Mouse (Mus musculus) limb, embryonic 12.5 days (tissue): ENCODE measurements around the gene Vmp1. TPM values are rescaled to one million over a fixed set of nuclear protein-coding genes. Genes with fewer than 3 reads are reported as not detected.

Experiments
- ATAC-seq: fragments of 200-750 bp; cut with Nextera tagmentation; 2 replicates; pipeline ENCODE4 v1.8.0; 2017; ENCODE audit warnings: low read depth, moderate TSS enrichment; ENCODE audit not compliant: insufficient number of reproducible peaks, insufficient read depth, low FRiP score, low TSS enrichment
- H3K27ac ChIP-seq: fragments of 300-500 bp; sonication (generic); 2 replicates; pipeline ENCODE4 v1.5.1; 2016; ENCODE audit warnings: mild to moderate bottlenecking, moderate library complexity
- H3K27me3 ChIP-seq: fragments of 300-500 bp; sonication (generic); 2 replicates; pipeline ENCODE4 v1.6.1; 2016; ENCODE audit warnings: mild to moderate bottlenecking, moderate library complexity
- H3K36me3 ChIP-seq: fragments of 300-500 bp; sonication (generic); 2 replicates; pipeline ENCODE4 v1.6.1; 2016; ENCODE audit warnings: mild to moderate bottlenecking, moderate library complexity
- H3K4me1 ChIP-seq: fragments of 300-500 bp; sonication (generic); replicated peaks from 2 replicates; pipeline ENCODE4 v1.6.1; 2016
- H3K4me2 ChIP-seq: fragments of 300-500 bp; sonication (generic); 2 replicates; pipeline ENCODE4 v1.6.1; 2016; ENCODE audit warnings: mild to moderate bottlenecking, moderate library complexity
- H3K4me3 ChIP-seq: fragments of 300-500 bp; sonication (generic); replicated peaks from 2 replicates; pipeline ENCODE4 v1.5.1; 2016; ENCODE audit warnings: mild to moderate bottlenecking
- H3K9ac ChIP-seq: fragments of 300-500 bp; sonication (generic); replicated peaks from 2 replicates; pipeline ENCODE4 v1.6.1; 2016; ENCODE audit warnings: mild to moderate bottlenecking, moderate library complexity
- H3K9me3 ChIP-seq: fragments of 300-500 bp; sonication (generic); 2 replicates; pipeline ENCODE4 v1.6.1; 2016; ENCODE audit warnings: mild to moderate bottlenecking, moderate library complexity
- WGBS: fragments of 180-500 bp; shearing (Covaris S2); methylation state at CpG from one replicate; pipeline ENCODE4 v1.1.7; 2016; 5-methylcytosine and 5-hydroxymethylcytosine counted together
- polyA plus RNA-seq: library from polyadenylated mRNA; unstranded; fragments of >200 nt; fragmentation: Nextera tagmentation; extraction: Ambion mirVana; gene quantifications from 2 replicates; pipeline ENCODE4 v1.2.1, GENCODE M21; 2016

The Vmp1 gene
- polyA plus RNA-seq, 1 experiment from 2014 or later: 85.1 TPM

GRCm38 (mm10) chr11:86653446-86653845 is 30.2 kb downstream of the Vmp1 start:
- no peak overlapping the region for H3K9ac ChIP-seq
- H3K4me1 ChIP-seq: no peaks in the 10 kb centered on the region; the same call in 1 of the 2 replicates
- no peak overlapping the region for H3K27ac ChIP-seq
- no peaks in the 10 kb centered on the region for H3K9me3 ChIP-seq
- WGBS: 38% methylated on average over 3 of the region's 3 CpGs
- no peaks in the 10 kb centered on the region for H3K27me3 ChIP-seq
- H3K4me3 ChIP-seq: no peak overlapping the region
- H3K4me2 ChIP-seq: no peak overlapping the region
- no peak for ATAC-seq
- H3K36me3 ChIP-seq: no peaks in the 10 kb centered on the region; the same call in 1 of the 2 replicates

- H3K4me1 ChIP-seq: no peaks in the 10 kb centered on the region; the same call in none of the 2 replicates
- ATAC-seq: no peak
- WGBS: 90% methylated on average over 4 of the region's 4 CpGs
- no peak overlapping the region for H3K27ac ChIP-seq
- H3K4me2 ChIP-seq: no peak overlapping the region
- no peaks in the 10 kb centered on the region for H3K27me3 ChIP-seq
- no peaks in the 10 kb centered on the region for H3K9me3 ChIP-seq
- no peak overlapping the region for H3K4me3 ChIP-seq
- no peak overlapping the region for H3K9ac ChIP-seq
- no peaks in the 10 kb centered on the region for H3K36me3 ChIP-seq
Measured at GRCm38 (mm10) chr11:86652578-86652979, 31.1 kb downstream of the Vmp1 start.

- Histone ChIP-seq H3K36me3 (no peaks in the 10 kb centered on the region), H3K4me3 (no peak overlapping the region), H3K9ac (no peak overlapping the region), H3K9me3 (no peaks in the 10 kb centered on the region), H3K27ac (no peak overlapping the region), H3K4me1 (peaks cover 7% of the 10 kb centered on the region), H3K27me3 (no peaks in the 10 kb centered on the region), H3K4me2 (no peak overlapping the region; the same call in 1 of the 2 replicates)
- WGBS: 87% methylated on average over 6 of the region's 6 CpGs
- ATAC-seq: no peak
Measured at GRCm38 (mm10) chr11:86650676-86651075, 33.0 kb downstream of the Vmp1 start.

GRCm38 (mm10) chr11:86649542-86649941 is 34.1 kb downstream of the Vmp1 start:
- H3K27ac ChIP-seq: no peak overlapping the region
- H3K9me3 ChIP-seq: no peaks in the 10 kb centered on the region
- no peak overlapping the region for H3K4me2 ChIP-seq
- no peak overlapping the region for H3K9ac ChIP-seq
- no peak overlapping the region for H3K4me3 ChIP-seq
- peaks cover 7% of the 10 kb centered on the region for H3K4me1 ChIP-seq
- H3K36me3 ChIP-seq: peaks cover 3% of the 10 kb centered on the region; the same call in 1 of the 2 replicates
- no peak for ATAC-seq
- H3K27me3 ChIP-seq: no peaks in the 10 kb centered on the region
- 86% methylated on average over 1 of the region's 1 CpGs for WGBS

DNA sequence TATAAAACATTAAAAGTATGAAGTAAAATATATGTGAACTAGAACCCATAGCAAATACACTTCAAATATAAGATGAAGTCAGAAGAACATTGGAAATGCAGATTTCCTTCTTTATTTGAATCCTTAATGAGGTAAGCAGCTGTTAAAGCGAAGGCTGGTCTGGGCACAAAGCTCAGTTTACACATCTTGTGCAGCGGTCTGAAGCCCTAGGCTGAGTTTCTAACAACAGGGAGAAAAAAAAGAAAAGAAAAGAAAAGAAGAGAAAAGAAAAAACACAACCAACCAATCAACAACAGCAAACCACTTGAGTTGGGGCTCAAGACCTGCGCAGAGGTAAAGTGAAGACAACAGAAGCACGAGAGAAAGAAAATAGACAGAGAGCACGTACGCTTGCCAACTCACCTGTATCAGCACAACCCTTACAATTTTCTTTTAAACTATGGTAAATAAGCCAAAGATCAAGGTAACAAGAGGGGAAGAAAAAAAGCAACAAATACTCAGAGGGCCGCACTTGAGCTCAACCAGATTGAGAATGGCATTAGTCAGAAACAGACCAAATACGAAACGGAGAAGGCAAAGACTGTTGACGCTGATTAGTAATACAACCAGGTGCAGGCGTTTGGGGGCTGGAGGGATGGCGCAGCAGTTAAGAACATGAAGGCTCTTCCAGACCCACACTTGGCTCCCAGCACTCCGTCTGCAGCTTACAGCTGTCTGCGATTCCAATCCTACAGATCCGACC is 35.8 kb downstream of the Vmp1 start:
- Histone ChIP-seq H3K9me3 (no peaks in the 10 kb centered on the region), H3K27ac (peak overlapping the region; percentile 53), H3K36me3 (peaks cover 10% of the 10 kb centered on the region), H3K9ac (no peak overlapping the region), H3K27me3 (no peaks in the 10 kb centered on the region), H3K4me1 (peaks cover 7% of the 10 kb centered on the region), H3K4me2 (no peak overlapping the region), H3K4me3 (no peak overlapping the region)
- 74% methylated on average over 15 of the region's 15 CpGs for WGBS
- ATAC-seq: no peak

DNA sequence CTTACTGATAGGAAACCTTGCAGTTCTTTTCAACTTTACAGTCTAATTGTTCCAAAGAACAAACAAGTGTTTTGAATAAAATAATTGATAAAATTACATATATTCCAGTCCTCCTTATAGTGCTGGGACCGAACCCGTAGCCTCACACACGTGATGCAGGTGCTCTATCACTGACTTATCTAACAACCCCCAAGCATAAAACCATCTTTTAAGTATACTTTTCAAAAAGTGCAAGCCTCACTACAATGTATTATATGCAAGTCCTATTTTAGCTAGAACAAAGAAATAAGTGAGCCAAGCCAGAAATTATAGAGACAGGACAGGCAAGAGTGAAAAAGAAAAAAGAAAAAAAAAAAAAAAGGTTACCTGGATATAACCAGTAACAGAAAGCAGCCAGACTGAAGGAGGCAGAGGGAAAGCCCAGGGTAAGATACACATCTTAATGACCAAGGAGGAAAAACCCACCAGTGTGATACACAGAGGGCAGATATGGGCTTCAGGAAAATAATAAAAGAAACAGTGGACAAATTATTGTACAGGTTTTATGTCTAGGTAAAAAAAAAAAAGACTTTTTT is 36.7 kb downstream of the Vmp1 start:
- Histone ChIP-seq H3K4me3 (no peak overlapping the region), H3K36me3 (peaks cover 16% of the 10 kb centered on the region), H3K27ac (0 out of 2 replicates have a peak overlapping the region, but pooled peaks have one; percentile 2), H3K9me3 (no peaks in the 10 kb centered on the region), H3K4me2 (no peak overlapping the region), H3K27me3 (no peaks in the 10 kb centered on the region), H3K9ac (no peak overlapping the region), H3K4me1 (peaks cover 7% of the 10 kb centered on the region)
- 93% methylated on average over 3 of the region's 3 CpGs for WGBS
- ATAC-seq: no peak

GRCm38 (mm10) chr11:86646136-86646834 is 37.4 kb downstream of the Vmp1 start:
- H3K4me1 ChIP-seq: peaks cover 7% of the 10 kb centered on the region
- no peak overlapping the region for H3K9ac ChIP-seq
- WGBS: 69% methylated on average over 7 of the region's 7 CpGs
- ATAC-seq: no peak
- peaks cover 16% of the 10 kb centered on the region for H3K36me3 ChIP-seq
- H3K9me3 ChIP-seq: no peaks in the 10 kb centered on the region
- 0 out of 2 replicates have a peak overlapping the region, but pooled peaks have one; percentile 2 for H3K27ac ChIP-seq
- H3K4me2 ChIP-seq: no peak overlapping the region
- no peaks in the 10 kb centered on the region for H3K27me3 ChIP-seq
- H3K4me3 ChIP-seq: no peak overlapping the region

GRCm38 (mm10) chr11:86644553-86644952 is 39.1 kb downstream of the Vmp1 start:
- H3K4me3 ChIP-seq: no peak overlapping the region
- ATAC-seq: no peak
- WGBS: 97% methylated on average over 4 of the region's 4 CpGs
- peaks cover 7% of the 10 kb centered on the region for H3K4me1 ChIP-seq
- no peak overlapping the region for H3K27ac ChIP-seq
- H3K9me3 ChIP-seq: no peaks in the 10 kb centered on the region
- H3K4me2 ChIP-seq: no peak overlapping the region
- no peak overlapping the region for H3K9ac ChIP-seq
- no peaks in the 10 kb centered on the region for H3K27me3 ChIP-seq
- peaks cover 22% of the 10 kb centered on the region for H3K36me3 ChIP-seq

- Histone ChIP-seq H3K27me3 (no peaks in the 10 kb centered on the region), H3K9me3 (no peaks in the 10 kb centered on the region), H3K9ac (no peak overlapping the region), H3K4me1 (0 out of 2 replicates have a peak, but pooled peaks cover 3% of the 10 kb centered on the region), H3K4me3 (no peak overlapping the region), H3K36me3 (peaks cover 22% of the 10 kb centered on the region), H3K4me2 (no peak overlapping the region), H3K27ac (no peak overlapping the region)
- WGBS: 71% methylated on average over 4 of the region's 4 CpGs
- ATAC-seq: no peak
Measured at GRCm38 (mm10) chr11:86641714-86642113, 41.9 kb downstream of the Vmp1 start.

GRCm38 (mm10) chr11:86637697-86638096 is 45.9 kb downstream of the Vmp1 start:
- H3K4me2 ChIP-seq: no peak overlapping the region
- no peak overlapping the region for H3K27ac ChIP-seq
- H3K9me3 ChIP-seq: no peaks in the 10 kb centered on the region
- H3K27me3 ChIP-seq: no peaks in the 10 kb centered on the region
- H3K4me3 ChIP-seq: no peak overlapping the region
- 64% methylated on average over 2 of the region's 2 CpGs for WGBS
- peaks cover 23% of the 10 kb centered on the region for H3K36me3 ChIP-seq
- no peak for ATAC-seq
- no peak overlapping the region for H3K9ac ChIP-seq
- H3K4me1 ChIP-seq: no peaks in the 10 kb centered on the region

DNA sequence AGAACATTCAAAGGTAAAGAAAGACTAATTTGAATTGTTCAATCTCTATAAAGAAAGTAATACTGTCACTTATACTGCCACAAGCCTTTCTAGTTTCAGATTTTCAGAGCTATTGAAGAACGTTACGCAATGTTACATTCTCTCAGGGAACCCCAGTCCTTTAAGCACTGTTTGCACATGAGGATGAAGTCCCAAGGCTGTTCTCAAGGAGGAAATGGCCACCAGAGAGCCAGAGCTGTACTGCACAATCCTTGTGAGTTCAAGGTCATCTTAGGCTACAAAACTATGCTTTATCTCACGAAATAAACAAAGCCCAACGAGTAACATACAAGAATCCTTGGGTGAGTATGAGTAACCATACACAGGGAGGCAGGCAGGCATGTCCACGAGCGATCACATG is 49.2 kb downstream of the Vmp1 start:
- no peaks in the 10 kb centered on the region for H3K4me1 ChIP-seq
- no peak overlapping the region for H3K9ac ChIP-seq
- no peak overlapping the region for H3K4me2 ChIP-seq
- H3K9me3 ChIP-seq: no peaks in the 10 kb centered on the region
- H3K27me3 ChIP-seq: no peaks in the 10 kb centered on the region
- no peak overlapping the region for H3K4me3 ChIP-seq
- no peak overlapping the region for H3K27ac ChIP-seq
- peaks cover 17% of the 10 kb centered on the region; the same call in 1 of the 2 replicates for H3K36me3 ChIP-seq
- no peak for ATAC-seq
- 93% methylated on average over 6 of the region's 6 CpGs for WGBS
